Mouse (Mus musculus) kidney, embryonic 14.5 days (tissue): ENCODE data around the gene Mri1. TPM values are rescaled to one million over a fixed set of nuclear protein-coding genes. Genes with fewer than 3 reads are reported as not detected.
"Not testable (repeated sequence)": the region's sequence is repeated elsewhere in the genome, so short reads cannot be mapped to it uniquely, and the experiment has no call there.

ENCODE experiments used
- ATAC-seq: fragments of 200-750 bp; cut with Nextera tagmentation; 2 replicates; pipeline ENCODE4 v1.8.0; 2017; ENCODE audit warnings: moderate number of reproducible peaks, mild to moderate bottlenecking, moderate TSS enrichment, moderate library complexity; ENCODE audit not compliant: low FRiP score, low TSS enrichment
- H3K27ac ChIP-seq: fragments of 300-500 bp; sonication (generic); 2 replicates; pipeline ENCODE4 v1.5.1; 2014; ENCODE audit warnings: low read depth, mild to moderate bottlenecking, low read length, moderate library complexity, mixed read lengths
- H3K27me3 ChIP-seq: fragments of 300-500 bp; sonication (generic); 2 replicates; pipeline ENCODE4 v1.6.1; 2014; ENCODE audit warnings: mild to moderate bottlenecking, low read length; ENCODE audit not compliant: control insufficient read depth, insufficient read depth
- H3K36me3 ChIP-seq: fragments of 300-500 bp; sonication (generic); 2 replicates; pipeline ENCODE4 v1.6.1; 2014; ENCODE audit warnings: low read length, mixed read lengths; ENCODE audit not compliant: control insufficient read depth, insufficient read depth
- H3K4me1 ChIP-seq: fragments of 300-500 bp; sonication (generic); 2 replicates; pipeline ENCODE4 v1.6.1; 2014; ENCODE audit warnings: low read length, mixed read lengths; ENCODE audit not compliant: control insufficient read depth, insufficient read depth
- H3K4me2 ChIP-seq: fragments of 300-500 bp; sonication (generic); replicated peaks from 2 replicates; pipeline ENCODE4 v1.6.1; 2014; ENCODE audit warnings: low read depth, mild to moderate bottlenecking, low read length
- H3K4me3 ChIP-seq: fragments of 300-500 bp; sonication (generic); 2 replicates; pipeline ENCODE4 v1.5.1; 2014; ENCODE audit warnings: mild to moderate bottlenecking, low read length
- H3K9ac ChIP-seq: fragments of 300-500 bp; sonication (generic); 2 replicates; pipeline ENCODE4 v1.6.1; 2014; ENCODE audit warnings: low read depth, mild to moderate bottlenecking, low read length, moderate library complexity
- H3K9me3 ChIP-seq: fragments of 300-500 bp; sonication (generic); 2 replicates; pipeline ENCODE4 v1.6.1; 2016; ENCODE audit warnings: low read length; ENCODE audit not compliant: control insufficient read depth
- WGBS: fragments of 180-500 bp; shearing (Covaris S2); extraction: QIAGEN DNeasy Blood & Tissue Kit; methylation state at CpG from one replicate; pipeline ENCODE4 v1.1.7; 2014; 5-methylcytosine and 5-hydroxymethylcytosine counted together
- polyA plus RNA-seq: library from polyadenylated mRNA; unstranded; fragments of >200 nt; fragmentation: Nextera tagmentation; extraction: Ambion mirVana; gene quantifications from 2 replicates; pipeline ENCODE4 v1.2.1, GENCODE M21; 2014

The Mri1 gene
- polyA plus RNA-seq, result 73.2 and 80.1 TPM in 2 replicates

- Histone ChIP-seq H3K4me3 (peak within 1 kb of the TSS; percentile 68), H3K9me3 (no peaks in the 10 kb centered on the region), H3K27ac (peak within 1 kb of the TSS; percentile 93), H3K36me3 (peaks cover 64% of the 10 kb centered on the region), H3K27me3 (no peaks in the 10 kb centered on the region), H3K4me2 (peak within 1 kb of the TSS; percentile 95), H3K9ac (peak within 1 kb of the TSS; percentile 82), H3K4me1 (peaks cover 13% of the 10 kb centered on the region; the same call in 1 of the 2 replicates)
- under 1% methylated on average over 64 of the region's 64 CpGs for WGBS
- peak; percentile 86 for ATAC-seq
These were observed at the start of gene Mri1 for GRCm38 (mm10) chr8:84256822-84257610. TSS of gene Mri1 (minus strand) at chr8:84257326.

- no peak for ATAC-seq
- no peak overlapping the region for H3K27ac ChIP-seq
- WGBS, result 81% methylated on average over 2 of the region's 2 CpGs
- H3K36me3 ChIP-seq, result no peaks in the 10 kb centered on the region
- peaks cover 2% of the 10 kb centered on the region; the same call in 1 of the 2 replicates for H3K9me3 ChIP-seq
- no peaks in the 10 kb centered on the region for H3K27me3 ChIP-seq
- no peaks in the 10 kb centered on the region for H3K4me1 ChIP-seq
- H3K9ac ChIP-seq, result no peak overlapping the region
- no peak overlapping the region for H3K4me2 ChIP-seq
- no peak overlapping the region for H3K4me3 ChIP-seq
These were observed 46.8 kb upstream of the Mri1 start for GRCm38 (mm10) chr8:84303951-84304350.

DNA sequence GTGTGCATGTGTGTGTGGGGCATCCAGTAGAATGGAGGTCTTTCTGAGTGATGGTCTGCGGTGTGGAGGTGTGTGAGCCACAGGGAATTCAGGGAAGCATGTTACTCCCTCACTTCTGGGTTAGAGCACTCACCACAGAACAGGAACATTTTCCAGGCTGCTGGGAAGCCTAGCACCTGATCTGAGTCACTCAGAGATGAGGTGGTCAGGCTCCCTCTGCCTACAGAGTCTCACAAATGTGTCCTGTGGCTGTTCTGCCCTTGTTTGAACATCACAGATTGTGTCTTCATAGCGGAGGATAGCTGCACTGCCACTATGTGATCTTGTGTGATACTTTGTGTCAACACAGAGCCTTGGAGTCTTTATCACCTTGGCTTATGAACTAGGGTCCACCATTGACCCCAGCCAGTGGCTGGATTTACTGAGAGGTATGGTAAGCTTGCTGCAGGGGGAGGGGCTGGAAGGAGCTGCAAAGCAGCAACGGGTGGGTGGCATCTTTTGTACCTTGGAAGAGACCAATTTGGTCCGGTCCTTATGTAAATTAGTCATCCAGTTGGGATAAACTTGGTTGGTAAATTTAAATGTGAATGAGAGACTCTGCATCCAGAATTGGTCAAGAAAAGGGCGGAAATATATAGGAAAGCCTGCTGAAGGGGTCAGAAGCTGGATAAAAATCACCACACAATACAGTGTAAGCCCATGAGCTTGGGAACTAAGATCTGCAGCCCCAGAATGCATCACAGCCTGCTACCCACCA lies 40.1 kb upstream of the Mri1 start:
- ATAC-seq, result no peak
- WGBS, result 76% methylated on average over 5 of the region's 5 CpGs

DNA sequence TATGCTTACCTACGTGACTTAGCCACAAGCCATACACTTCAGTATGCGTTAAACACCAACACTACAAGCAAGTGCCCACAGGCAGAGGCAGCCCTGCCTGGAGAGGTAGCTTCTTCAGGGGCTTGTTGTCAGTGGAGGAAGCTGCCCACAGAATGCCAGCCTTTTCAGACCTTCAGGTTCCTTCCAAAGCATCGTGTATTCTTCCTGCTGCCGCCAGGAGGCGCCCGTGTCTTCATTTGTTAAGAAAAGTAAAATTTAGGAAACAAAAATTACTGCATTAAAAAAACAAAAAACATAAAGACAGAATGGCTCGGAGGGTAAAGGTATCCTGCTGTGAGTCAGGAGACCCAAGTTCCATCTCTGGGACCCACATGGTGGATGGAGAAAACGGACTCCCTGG lies 34.6 kb upstream of the Mri1 start:
- Histone ChIP-seq H3K27ac (no peak overlapping the region), H3K27me3 (no peaks in the 10 kb centered on the region), H3K4me1 (no peaks in the 10 kb centered on the region), H3K4me2 (no peak overlapping the region), H3K4me3 (no peak overlapping the region), H3K36me3 (no peaks in the 10 kb centered on the region), H3K9me3 (no peaks in the 10 kb centered on the region), H3K9ac (no peak overlapping the region)
- 26% methylated on average over 8 of the region's 8 CpGs for WGBS
- ATAC-seq, result no peak

More for the DNA sequence above, 40.1 kb upstream of the Mri1 start:
- Histone ChIP-seq H3K4me1 (no peaks in the 10 kb centered on the region), H3K27me3 (no peaks in the 10 kb centered on the region), H3K4me2 (no peak overlapping the region), H3K9ac (no peak overlapping the region), H3K4me3 (no peak overlapping the region), H3K27ac (no peak overlapping the region), H3K36me3 (no peaks in the 10 kb centered on the region), H3K9me3 (peaks cover 2% of the 10 kb centered on the region; the same call in 1 of the 2 replicates)

GRCm38 (mm10) chr8:84291086-84291485 lies 34.0 kb upstream of the Mri1 start:
- no peak overlapping the region for H3K27ac ChIP-seq
- no peak for ATAC-seq
- H3K36me3 ChIP-seq, result no peaks in the 10 kb centered on the region
- H3K27me3 ChIP-seq, result no peaks in the 10 kb centered on the region
- no peak overlapping the region for H3K4me2 ChIP-seq
- no peaks in the 10 kb centered on the region for H3K4me1 ChIP-seq
- H3K9ac ChIP-seq, result no peak overlapping the region
- 72% methylated on average over 5 of the region's 5 CpGs for WGBS
- no peaks in the 10 kb centered on the region for H3K9me3 ChIP-seq
- no peak overlapping the region for H3K4me3 ChIP-seq

DNA sequence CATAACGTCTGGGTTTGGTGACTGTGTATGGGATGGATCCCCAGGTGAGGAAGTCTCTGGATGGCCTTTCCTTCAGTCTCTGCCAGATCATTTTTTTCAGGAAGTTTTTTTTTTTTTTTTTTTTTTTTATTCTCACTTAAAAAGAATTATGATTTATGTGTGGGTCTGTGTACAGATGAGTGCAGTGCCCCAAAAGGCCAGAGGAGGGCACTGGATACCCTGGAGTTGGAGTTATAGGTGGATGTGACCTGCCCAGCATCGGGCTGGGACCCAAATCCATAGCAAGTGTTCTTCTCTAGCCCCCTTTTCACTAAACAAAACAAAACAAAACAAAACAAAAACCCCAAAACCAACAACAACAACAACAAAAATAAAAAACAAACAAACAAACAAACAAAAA lies 31.8 kb upstream of the Mri1 start:
- no peak overlapping the region for H3K4me2 ChIP-seq
- no peaks in the 10 kb centered on the region for H3K9me3 ChIP-seq
- H3K27ac ChIP-seq, result no peak overlapping the region
- peaks cover 5% of the 10 kb centered on the region for H3K4me1 ChIP-seq
- H3K27me3 ChIP-seq, result no peaks in the 10 kb centered on the region
- 67% methylated on average over 2 of the region's 2 CpGs for WGBS
- no peak for ATAC-seq
- no peaks in the 10 kb centered on the region for H3K36me3 ChIP-seq
- H3K4me3 ChIP-seq, result no peak overlapping the region
- no peak overlapping the region for H3K9ac ChIP-seq

DNA sequence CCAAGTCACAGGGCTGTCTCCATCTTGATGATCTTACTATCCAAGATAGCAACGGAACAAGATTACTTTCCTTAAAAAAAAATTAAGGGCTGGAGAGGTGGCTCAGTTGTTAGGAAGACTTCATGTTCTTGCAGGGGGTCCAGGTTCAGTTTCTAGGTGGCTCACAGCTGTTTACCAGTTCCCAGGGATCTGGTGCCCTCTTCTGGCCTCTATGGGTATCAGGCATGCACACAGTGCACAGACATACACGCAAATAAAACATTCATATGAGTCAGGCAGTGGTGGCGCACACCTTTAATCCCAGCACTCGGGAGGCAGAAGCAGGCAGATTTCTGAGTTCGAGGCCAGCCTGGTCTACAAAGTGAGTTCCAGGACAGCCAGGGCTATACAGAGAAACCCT lies 28.5 kb upstream of the Mri1 start:
- 0 out of 2 replicates have a peak, but pooled peaks have one; percentile 64 for ATAC-seq
- not testable (repeated sequence) for H3K4me3 ChIP-seq, H3K36me3 ChIP-seq, H3K4me2 ChIP-seq, H3K4me1 ChIP-seq, H3K9me3 ChIP-seq, H3K9ac ChIP-seq, H3K27me3 ChIP-seq
- 0 out of 2 replicates have a peak overlapping the region, but pooled peaks have one; percentile 26 for H3K27ac ChIP-seq
- 63% methylated on average over 5 of the region's 5 CpGs for WGBS

- peak overlapping the region; percentile 80 for H3K27ac ChIP-seq
- no peaks in the 10 kb centered on the region for H3K27me3 ChIP-seq
- H3K9me3 ChIP-seq, result no peaks in the 10 kb centered on the region
- H3K4me1 ChIP-seq, result peaks cover 7% of the 10 kb centered on the region
- H3K9ac ChIP-seq, result no peak overlapping the region
- H3K4me3 ChIP-seq, result peak overlapping the region; percentile 15; the same call in 1 of the 2 replicates
- H3K4me2 ChIP-seq, result peak overlapping the region; percentile 34
- H3K36me3 ChIP-seq, result no peaks in the 10 kb centered on the region
- ATAC-seq, result no peak; the same call in 1 of the 2 replicates
- WGBS, result 7% methylated on average over 9 of the region's 9 CpGs
These were observed 27.5 kb upstream of the Mri1 start for GRCm38 (mm10) chr8:84284608-84285063.

- Histone ChIP-seq H3K4me1 (peaks cover 7% of the 10 kb centered on the region), H3K4me2 (no peak overlapping the region), H3K9ac (no peak overlapping the region), H3K9me3 (no peaks in the 10 kb centered on the region), H3K27me3 (no peaks in the 10 kb centered on the region), H3K36me3 (no peaks in the 10 kb centered on the region), H3K4me3 (no peak overlapping the region), H3K27ac (no peak overlapping the region)
- WGBS, result 71% methylated on average over 10 of the region's 10 CpGs
- ATAC-seq, result no peak
These were observed 23.7 kb upstream of the Mri1 start for GRCm38 (mm10) chr8:84280777-84281176.
